Mouse (Mus musculus) cerebellum, postnatal 36 days (tissue): ENCODE data around the gene Tgds.
A peak's percentile ranks its signal among the peaks of the same experiment; 100 is the strongest.
"Not testable (repeated sequence)": the region's sequence is repeated elsewhere in the genome, so short reads cannot be mapped to it uniquely, and the experiment has no call there.

ENCODE experiments used
- DNase-seq, 2 experiments: peaks; one replicate each; pipeline ENCODE4 v3.0.0; 2021 to 2022; ENCODE audit warnings: mixed read lengths in 2 of 2

The Tgds gene

DNA sequence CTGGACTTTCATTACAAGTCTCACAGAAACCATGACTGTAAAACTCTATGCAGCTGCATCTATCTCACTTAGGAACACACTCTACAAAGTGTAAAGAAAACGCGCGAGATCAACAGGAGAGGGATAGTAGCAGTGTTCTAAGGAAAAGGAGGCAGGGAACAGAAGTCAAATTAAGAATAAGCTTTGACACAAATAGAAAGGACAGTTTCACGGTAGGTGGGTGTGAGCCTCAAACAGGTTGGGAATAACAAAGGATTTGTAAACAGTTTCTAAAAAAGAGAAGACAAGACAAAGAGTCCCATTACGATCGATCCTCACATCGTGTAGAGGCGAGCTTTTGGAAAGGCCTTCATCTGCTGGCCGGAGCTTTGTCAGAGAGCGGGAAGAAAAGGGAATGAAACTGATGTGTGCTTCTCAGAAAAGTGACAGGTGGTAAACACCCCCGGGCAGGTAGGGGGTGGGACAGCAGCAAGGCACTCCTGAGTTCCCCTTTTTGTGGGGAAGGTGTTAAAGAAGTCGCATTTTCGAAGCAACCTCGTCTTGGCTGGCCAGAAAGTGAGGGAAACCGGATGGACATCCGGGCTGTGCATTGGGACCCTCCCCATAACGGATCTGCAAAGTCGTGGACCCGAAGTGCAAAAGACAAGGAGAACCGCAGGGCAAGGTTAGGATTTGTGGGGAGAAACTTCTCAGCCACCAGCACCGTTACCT is 469 bp downstream of the Tgds start:
- DNase-seq, result no peak

DNA sequence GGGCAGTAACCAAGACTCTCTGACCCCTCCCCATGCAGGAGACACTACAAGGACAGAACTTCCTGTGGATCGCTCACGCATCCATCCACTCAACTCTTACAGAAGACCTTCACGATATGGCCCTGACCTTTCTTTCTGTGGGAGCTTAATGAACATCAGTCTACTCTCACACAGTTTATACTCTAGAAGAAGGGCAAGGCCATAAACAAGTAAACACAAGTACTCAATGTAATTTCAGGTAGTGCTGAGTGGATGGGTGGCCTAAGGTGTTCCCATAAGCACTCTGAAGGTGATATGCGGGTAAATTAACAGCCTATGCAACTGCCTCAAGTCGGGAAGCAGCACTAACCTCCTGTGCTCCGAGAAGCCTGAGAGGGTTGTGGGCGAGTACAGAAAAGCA is 1.1 kb downstream of the Tgds start:
- no peak for DNase-seq

DNA sequence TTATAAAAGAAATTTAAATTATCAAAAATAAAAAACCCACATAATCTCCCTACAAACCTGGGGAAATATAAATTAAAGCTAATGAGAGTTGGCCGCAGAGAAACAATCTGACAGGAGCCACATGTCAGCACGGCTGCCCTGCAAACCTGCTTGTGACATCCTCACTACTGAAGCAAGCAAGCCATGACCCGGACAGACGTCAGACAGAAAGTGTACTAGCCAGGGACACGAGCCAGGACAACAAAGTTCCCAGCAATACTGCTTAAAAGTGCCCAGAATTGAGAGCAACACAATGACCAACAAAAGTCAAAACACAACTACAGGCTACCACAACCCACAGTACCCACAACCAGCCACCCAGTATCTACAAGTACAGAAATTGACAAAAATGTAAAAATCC is 6.3 kb downstream of the Tgds start:
- DNase-seq, result no peak

DNA sequence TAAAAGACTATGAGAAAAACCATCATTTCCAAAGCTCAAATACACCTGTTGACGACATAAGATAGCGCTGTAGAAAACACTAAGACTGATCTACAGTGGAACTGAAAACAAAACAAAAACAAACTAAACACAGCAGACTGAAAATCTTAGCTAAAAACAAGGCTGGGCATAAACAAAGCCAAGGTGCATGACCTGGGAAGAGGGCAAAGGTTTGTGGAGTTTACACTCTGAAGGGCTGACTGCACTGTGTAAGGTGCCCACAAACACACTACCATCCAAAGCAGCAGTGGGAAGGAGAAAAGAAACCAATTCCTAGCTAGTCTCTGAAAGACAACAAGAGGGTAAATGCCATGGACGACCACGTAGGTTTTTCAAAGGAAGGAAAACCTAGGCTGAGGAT is 7.8 kb downstream of the Tgds start:
- no peak for DNase-seq

DNA sequence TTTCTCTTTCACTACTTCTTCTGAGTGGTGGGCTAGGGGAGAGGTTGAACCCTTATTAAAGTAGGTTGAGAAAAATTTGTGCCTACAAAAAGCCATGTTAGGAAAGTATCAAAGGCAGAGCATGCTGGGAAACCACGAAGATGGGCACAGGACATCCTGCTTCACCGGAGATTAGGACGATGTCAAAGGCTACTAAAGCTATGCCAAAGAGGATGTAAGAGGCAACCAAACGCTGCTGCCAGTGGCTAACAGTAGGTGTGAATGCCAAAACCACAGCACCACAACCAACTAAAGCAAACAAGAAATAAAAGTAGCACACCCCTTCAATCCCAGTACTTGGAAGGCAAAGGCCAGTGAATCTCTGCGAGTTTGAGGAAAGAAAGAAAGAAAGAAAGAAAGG is 8.4 kb downstream of the Tgds start:
- DNase-seq, result no peak

DNA sequence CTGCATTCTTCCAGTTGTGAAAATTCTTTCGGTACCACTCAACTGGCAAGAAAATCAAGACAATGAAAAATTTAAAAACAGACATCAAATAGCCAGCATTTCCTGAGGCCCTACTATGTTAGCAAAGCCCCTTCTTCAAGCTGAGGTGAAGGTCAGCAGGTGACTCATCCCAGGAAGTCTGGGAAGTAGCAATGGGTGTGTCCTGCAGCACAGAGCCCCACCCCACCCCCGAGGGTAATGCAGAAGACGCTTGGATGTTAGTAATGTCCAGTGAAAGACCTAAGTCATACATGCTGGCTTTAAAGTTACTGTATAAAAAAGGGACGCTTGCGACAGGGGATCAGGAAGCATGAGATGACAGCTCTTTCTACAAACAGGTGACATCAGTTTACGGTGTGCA is 19.4 kb downstream of the Tgds start:
- DNase-seq, result no peak

DNA sequence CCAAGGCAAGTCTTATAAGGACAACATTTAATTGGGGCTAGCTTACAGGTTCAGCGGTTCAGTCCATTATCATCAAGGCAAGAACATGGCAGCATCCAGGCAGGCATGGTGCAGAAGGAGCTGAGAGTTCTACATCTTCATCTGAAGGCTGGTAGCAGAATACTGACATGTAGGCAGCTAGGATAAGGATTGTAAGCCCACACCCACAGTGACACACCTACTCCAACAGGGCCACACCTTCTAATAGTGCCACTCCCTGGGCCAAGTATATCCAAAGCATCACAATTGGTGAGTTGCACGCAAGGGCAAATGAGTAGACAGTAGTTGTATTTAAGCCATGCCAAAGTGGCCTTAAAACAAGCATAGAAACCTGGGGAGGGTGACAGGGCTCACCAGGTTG is 25.1 kb downstream of the Tgds start:
- DNase-seq, result not testable (repeated sequence)

DNA sequence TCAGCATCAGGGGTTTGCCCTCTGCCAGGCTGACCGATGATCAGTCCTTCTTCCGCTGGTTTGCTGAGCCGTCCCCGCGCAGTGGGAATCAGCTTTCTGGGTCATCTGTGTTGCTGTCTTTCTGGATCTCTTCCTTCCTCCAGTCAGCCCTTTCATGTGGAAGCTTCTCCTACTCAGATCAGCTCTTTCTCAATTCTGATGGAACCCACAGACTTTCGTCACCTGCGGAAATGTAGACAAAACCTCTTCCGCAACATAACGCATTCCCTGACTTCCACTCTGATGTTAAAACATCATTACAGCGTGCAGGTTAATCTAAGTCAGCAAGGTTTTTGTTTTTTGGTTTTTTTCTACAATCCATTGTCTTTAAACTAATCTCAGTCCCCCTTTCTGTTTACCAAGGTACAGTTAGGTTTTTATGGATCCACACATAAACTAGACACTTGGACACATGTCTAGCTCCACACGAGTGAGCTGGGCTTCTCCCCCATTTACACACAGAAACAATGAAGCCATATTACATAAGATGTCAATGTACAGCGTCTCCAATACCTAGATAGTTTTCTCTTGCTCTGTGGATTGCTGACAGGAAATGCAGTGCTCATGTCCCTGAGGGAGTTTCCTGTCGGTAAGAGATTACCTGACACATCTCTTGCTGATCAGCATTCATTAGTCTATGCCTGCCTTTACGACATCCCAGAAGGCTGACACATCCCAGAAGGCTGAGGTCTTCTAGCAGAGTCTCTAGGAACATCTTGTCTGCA is 31.1 kb downstream of the Tgds start:
- no peak for DNase-seq

DNA sequence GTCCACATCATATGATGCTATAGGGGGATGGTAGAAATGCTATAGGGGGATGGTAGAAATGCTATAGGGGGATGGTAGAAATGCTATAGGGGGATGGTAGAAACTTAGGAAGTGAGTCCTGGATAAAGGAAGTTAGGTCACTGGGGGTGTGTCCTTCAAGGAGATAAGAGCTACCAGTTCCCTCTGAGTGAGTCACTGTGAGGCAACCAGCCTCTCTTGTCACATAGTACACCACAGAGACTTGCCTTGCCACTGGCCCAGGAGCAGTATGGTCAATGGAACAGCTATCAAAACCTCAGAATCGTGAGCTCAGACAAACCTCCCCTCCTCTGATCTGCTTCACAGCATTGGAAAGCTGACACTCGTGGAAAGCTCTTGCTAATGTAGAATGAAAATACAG is 34.3 kb downstream of the Tgds start:
- DNase-seq, result no peak

DNA sequence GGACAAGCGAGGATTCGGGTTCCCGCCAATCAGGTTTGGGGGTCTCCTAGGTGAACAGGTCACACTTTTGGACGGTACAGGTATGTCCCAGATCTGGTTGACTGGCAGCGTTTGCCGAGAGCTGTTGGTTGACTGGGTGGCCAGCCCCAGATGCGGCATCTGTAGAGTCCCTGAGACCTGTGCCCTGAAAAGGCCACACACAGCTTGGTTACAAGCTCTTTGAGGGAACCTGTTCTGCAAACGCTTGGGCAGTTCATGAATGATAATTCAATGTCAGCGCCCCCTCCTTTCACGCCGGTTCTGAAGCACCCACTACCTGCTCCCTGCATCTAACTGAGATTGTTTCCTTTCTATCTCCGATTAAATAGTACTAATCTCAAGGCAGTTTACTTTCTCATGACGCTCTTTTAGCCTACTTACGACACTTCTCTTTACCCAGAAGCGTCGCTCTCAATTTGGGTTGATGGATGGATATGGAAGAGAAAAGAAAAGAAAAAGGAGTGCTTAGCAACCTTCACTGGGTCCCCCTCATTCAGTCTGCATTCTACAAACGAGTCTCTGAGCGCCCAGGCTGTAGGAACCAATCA is 42.7 kb downstream of the Tgds start:
- DNase-seq, result no peak

DNA sequence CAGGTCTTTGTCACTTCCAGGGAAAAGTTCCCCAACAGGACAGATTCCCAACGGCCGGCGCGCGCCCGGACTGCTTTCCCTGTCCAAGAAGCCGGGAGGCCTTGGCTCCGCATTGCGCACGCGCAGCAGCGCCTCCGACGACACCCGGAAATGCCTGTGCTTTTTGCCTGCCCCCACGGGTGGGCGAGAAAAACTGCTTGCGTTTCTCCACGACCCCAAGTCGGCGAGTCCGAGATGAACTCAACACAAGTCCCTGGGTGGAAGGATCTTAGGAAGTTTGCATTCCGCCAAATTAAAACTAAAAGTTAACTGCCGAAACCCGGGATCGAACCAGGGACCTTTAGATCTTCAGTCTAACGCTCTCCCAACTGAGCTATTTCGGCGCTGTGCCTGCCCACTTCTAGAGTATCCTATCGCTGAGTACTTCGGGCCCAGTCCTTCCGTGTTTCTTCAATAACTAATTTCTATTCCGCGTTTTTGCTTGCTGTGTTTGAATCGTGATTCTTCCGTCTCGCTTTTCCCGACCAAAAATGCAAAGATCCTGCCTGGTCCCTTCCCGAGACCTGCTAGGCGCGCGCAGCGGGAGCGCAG is 43.2 kb downstream of the Tgds start:
- DNase-seq, result peak; percentile 86 to 87

DNA sequence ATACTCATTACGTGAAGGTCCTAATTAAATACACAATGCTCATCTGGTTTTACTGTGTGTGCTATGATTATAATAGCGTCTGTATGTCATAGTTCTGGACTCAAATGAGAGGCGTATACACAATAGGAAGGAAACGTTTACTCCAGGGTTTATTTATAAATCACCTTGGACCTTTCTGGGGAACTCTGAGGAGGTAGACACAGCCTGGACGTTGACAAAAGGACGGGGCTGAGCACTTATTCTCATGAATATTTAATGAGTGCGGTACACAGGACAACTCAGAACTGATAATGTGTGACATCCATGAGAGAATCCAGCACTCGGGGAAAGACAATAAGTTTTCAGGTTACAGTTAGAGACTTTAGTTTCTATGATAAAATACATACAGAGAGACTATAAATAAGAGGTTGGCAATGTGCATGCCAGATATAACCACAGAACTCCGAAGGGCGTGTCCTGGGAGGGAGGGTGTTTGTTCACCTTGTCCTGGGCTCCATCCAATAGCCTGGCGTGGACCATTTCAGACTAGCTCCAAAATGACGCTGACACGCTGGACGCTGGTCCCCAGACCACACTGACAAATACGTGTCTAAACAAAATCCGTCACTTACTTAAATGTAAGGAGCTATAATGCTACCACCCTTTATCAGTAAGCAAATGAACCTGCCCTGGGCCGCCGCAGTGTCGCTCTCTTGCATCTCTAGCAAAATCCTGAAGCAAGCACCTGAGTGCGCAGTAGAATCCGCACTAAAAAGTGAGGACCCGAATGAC is 43.9 kb downstream of the Tgds start:
- DNase-seq, result no peak

DNA sequence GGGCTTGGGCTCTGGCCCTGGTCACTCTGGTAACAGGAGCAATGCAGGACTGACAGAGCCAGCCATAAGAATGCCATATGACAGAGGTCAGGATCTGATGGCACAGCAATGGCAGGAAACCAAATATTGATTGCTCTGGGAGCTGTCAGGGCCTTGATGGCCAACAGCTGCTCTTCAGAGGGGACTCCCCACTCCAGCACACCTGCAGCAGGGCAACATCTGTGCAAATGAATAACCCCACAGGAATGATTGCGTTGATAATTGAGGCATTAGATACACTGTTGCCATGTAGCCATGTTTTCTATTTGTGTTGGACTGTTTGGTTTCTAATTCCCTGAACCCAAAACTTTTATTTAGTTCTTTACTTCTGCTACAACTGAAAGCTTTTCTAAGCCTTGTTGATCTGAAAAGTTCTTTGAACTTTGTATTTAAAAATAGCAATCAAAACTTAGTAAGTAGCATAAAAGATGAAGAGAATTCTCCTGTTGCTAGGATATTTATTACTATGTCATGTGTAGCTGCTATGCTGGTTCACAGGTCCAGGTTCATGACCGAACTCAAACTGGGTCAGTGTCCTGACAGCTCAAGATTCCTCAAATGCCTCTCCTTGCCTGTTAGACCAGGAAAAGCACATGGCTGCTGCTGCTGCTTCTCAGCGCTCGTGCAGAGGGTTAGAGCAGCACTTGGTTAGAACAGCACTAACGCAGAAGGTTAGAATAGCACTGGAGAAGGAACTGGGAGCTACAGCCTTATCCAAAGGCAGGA is 46.1 kb downstream of the Tgds start:
- no peak for DNase-seq

DNA sequence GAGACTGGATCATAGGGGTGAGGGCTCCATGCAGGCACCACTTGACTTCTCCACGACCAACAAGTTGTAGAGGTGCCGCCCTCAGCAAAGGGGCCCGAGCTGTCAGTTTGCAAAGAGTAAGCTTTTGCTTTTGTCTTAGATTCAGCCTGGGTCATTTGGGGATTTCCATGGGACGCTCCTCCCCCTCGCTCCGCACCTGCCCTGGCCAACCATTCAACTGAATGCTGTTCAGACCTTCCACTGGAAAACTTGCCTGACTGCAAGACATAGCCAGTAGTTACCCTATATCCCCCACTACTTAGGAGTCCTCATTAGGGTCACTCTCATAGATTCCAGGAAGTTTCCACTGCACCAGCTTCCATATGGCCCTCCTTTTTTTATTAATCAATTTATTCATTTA is 48.7 kb downstream of the Tgds start:
- no peak for DNase-seq

DNA sequence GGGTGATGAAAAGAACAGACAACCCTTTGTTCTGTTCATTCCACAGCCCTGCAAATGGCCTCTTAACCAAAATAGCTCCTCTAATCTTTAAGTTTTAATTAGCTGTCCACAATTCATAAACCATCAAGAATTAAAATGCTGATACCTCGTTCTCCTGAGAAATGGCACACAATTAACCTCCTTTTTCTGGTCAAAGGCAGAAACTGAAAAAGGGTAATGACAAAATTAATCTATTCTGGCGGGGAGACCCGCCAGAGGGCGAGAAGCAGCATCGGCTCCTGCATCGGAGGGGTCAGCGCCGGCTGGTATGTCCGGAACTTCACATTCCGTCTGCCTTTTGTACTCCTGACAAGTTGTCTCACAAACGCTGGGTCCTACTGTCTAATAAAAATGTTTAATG is 51.9 kb downstream of the Tgds start:
- DNase-seq, result no peak

DNA sequence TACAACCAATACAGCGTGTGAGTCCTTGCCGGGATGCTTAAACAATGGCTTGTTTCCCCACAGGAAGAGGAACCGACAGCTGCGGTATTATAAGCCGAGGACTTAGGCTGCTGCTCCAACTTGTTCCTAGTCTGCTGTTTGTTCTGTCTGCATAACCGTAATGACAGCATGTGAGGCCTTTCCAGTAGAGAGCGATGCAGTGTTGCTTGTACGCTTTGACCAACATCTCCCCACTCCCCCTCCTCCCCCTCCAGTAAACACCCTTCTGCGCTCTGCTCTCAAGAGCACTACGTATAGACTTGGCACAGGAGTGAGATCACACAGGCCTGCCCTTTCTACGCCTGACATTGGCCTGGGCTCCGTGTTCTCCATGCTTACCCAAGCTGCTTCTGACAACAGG is 62.5 kb downstream of the Tgds start:
- DNase-seq, result no peak

DNA sequence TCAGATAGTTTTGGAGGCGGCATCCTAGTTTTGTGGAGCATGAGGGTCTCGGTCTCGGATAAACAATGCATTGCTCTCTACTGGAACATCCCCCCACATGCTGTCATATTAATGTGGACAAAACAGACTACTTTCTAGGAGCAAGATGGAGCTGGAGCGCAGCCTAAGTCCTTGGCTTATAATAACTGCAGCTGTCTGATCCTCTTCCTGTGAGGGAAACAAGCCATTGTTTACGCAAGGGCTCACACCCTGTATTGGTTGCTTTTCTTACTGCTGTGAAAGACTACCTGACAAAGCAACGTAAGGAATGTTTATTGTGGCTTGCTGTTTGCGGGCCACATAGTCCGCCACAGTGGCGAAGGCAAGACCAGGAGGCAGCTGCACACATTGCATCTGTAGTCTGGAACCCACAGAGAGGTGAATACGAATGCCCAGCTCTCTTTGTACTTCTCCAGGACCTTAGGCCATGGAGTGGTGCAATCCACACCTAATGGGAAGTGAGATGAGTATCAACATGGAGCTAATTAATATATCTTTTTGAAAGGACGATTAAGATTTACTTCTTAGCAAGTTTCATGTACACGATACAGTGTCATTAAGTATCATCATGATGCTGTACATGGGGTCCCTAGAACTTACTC is 63.0 kb downstream of the Tgds start:
- no peak for DNase-seq
